Comparison of ENCODE assay signal across 7 mouse cellular contexts in genomic region chr7:67973180-67974014, GRCm38 (mm10). TPM values are rescaled to one million over a fixed set of nuclear protein-coding genes. Genes with fewer than 3 reads are reported as not detected.
DNase-seq lines count a peak whose midpoint lies in the region; ATAC-seq lines count a peak whose summit lies in the region.

No protein-coding gene starts in this region.

- intact Hi-C loops in heart, postnatal 36 days (cut with DNase I), result no loop called here

- H3K9ac ChIP-seq in embryonic facial prominence, embryonic 13.5 days, result 0 out of 2 replicates have a peak overlapping the region, but pooled peaks have one; percentile 37
- no peak overlapping the region for H3K9ac ChIP-seq in limb, embryonic 12.5 days (replicated peaks)
- H3K9ac ChIP-seq in midbrain, embryonic 13.5 days (replicated peaks), result no peak overlapping the region

- no peaks in the 10 kb centered on the region for H3K9me3 ChIP-seq in embryonic facial prominence, embryonic 13.5 days
- no peaks in the 10 kb centered on the region for H3K9me3 ChIP-seq in limb, embryonic 12.5 days
- H3K9me3 ChIP-seq in midbrain, embryonic 13.5 days, result no peaks in the 10 kb centered on the region

- no peak overlapping the region for H3K4me3 ChIP-seq in embryonic facial prominence, embryonic 13.5 days
- 0 out of 2 replicates have a peak overlapping the region, but pooled peaks have one; percentile 3 for H3K4me3 ChIP-seq in limb, embryonic 12.5 days (replicated peaks)
- no peak overlapping the region for H3K4me3 ChIP-seq in midbrain, embryonic 13.5 days (replicated peaks)

- peak overlapping the region; percentile 31 for H3K4me2 ChIP-seq in embryonic facial prominence, embryonic 13.5 days
- peak overlapping the region; percentile 39 for H3K4me2 ChIP-seq in limb, embryonic 12.5 days
- H3K4me2 ChIP-seq in midbrain, embryonic 13.5 days (replicated peaks), result no peak overlapping the region; the same call in 1 of the 2 replicates

- no peak for ATAC-seq in embryonic facial prominence, embryonic 13.5 days (ENCODE audit: insufficient number of reproducible peaks, insufficient read depth, low FRiP score, low TSS enrichment, low read depth)
- ATAC-seq in limb, embryonic 12.5 days (ENCODE audit: insufficient number of reproducible peaks, insufficient read depth, low FRiP score, low TSS enrichment, low read depth), result no peak
- ATAC-seq in midbrain, embryonic 13.5 days, result no peak

- peak; percentile 8 for DNase-seq in adipocyte (ENCODE audit: low spot score)
- peak; percentile 21 to 49 for DNase-seq in heart, postnatal 36 days
- DNase-seq in urinary bladder, postnatal 10 days (ENCODE audit: low spot score), result no peak
- DNase-seq in retina, embryonic 14.5 days (ENCODE audit: low spot score), result no peak

- WGBS in embryonic facial prominence, embryonic 13.5 days, result 11% methylated on average over 15 of the region's 15 CpGs
- whole genome bisulfite sequencing in limb, embryonic 12.5 days, result 13% methylated on average over 15 of the region's 15 CpGs
- 23% methylated on average over 15 of the region's 15 CpGs for WGBS in midbrain, embryonic 13.5 days

- no peaks in the 10 kb centered on the region for H3K36me3 ChIP-seq in embryonic facial prominence, embryonic 13.5 days
- peaks cover 5% of the 10 kb centered on the region; the same call in 1 of the 2 replicates for H3K36me3 ChIP-seq in limb, embryonic 12.5 days
- no peaks in the 10 kb centered on the region for H3K36me3 ChIP-seq in midbrain, embryonic 13.5 days

- H3K4me1 ChIP-seq in embryonic facial prominence, embryonic 13.5 days, result peaks cover 46% of the 10 kb centered on the region
- H3K4me1 ChIP-seq in limb, embryonic 12.5 days (replicated peaks), result peaks cover 56% of the 10 kb centered on the region
- H3K4me1 ChIP-seq in midbrain, embryonic 13.5 days (replicated peaks), result peaks cover 52% of the 10 kb centered on the region

- H3K27ac ChIP-seq in embryonic facial prominence, embryonic 13.5 days, result peak overlapping the region; percentile 72
- H3K27ac ChIP-seq in limb, embryonic 12.5 days, result peak overlapping the region; percentile 88
- H3K27ac ChIP-seq in midbrain, embryonic 13.5 days, result peak overlapping the region; percentile 14; the same call in 1 of the 2 replicates

- H3K27me3 ChIP-seq in embryonic facial prominence, embryonic 13.5 days, result no peaks in the 10 kb centered on the region
- H3K27me3 ChIP-seq in limb, embryonic 12.5 days, result no peaks in the 10 kb centered on the region
- H3K27me3 ChIP-seq in midbrain, embryonic 13.5 days, result no peaks in the 10 kb centered on the region

RNA-seq across cellular contexts. Expression of gene Igf1r, which starts 20.8 kb away (rescaled TPM):
- 28.7 and 34.2 TPM in 2 replicates for polyA plus RNA-seq in embryonic facial prominence, embryonic 13.5 days (2015; fragmentation: Nextera tagmentation; extraction: Ambion mirVana)
- total RNA-seq in heart, postnatal 36 days (2021), result 10 to 100 TPM; 15.4 to 21.1 TPM
- polyA plus RNA-seq in limb, embryonic 12.5 days (2016; fragmentation: Nextera tagmentation; extraction: Ambion mirVana), result 45.2 and 47.2 TPM in 2 replicates
- 28.0 and 31.4 TPM in 2 replicates for polyA plus RNA-seq in midbrain, embryonic 13.5 days (2015; fragmentation: Nextera tagmentation; extraction: Ambion mirVana)

Comparison
In these comparisons a context has a peak if more than half of its experiments do, and no peak if none do; other contexts are left out.
1. DNase-seq: peak in adipocyte (single experiment) and heart, postnatal 36 days (2 of 2); none in urinary bladder, postnatal 10 days (single experiment) and retina, embryonic 14.5 days (single experiment).
2. H3K27ac ChIP-seq: peak in every context shown above with its lines; median percentile 88 in limb, embryonic 12.5 days; 72 in embryonic facial prominence, embryonic 13.5 days; 14 in midbrain, embryonic 13.5 days.